Mouse (Mus musculus): Measurements from ENCODE around the gene Mef2b.
A peak's percentile ranks its signal among the peaks of the same experiment; 100 is the strongest.

Gene Mef2b

GRCm38 (mm10) chr8:70134086-70134485 lies 5.4 kb upstream of the Mef2b start:
- no peak for DNase-seq (ENCODE audit: low spot score in 2 of 2)

GRCm38 (mm10) chr8:70134931-70135330 lies 4.6 kb upstream of the Mef2b start:
- no peak for DNase-seq (ENCODE audit: low spot score in 2 of 2)

- DNase-seq (ENCODE audit: low spot score in 2 of 2) = no peak
Measured at GRCm38 (mm10) chr8:70136591-70136990, 2.9 kb upstream of the Mef2b start.

DNA sequence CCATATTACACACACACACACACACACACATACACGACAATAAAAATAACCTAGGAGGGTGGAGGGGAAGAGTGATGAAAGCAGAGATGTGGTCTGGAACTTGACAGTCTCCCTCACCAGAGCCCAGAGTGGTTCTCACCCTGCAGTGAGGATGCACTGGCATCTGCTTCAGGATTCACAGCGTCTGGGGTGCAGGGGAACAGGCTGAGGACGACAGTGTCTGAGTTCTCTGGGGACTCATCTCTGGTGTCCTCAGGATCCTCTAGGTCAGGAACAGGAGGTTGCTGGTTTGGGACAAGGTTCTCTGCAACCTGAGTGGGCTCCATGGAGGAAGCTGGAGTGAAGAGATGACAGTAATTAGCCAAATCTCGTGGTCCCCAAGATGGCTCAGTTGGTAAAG lies 1.6 kb upstream of the Mef2b start:
- DNase-seq (ENCODE audit: low spot score in 2 of 2) = no peak

DNA sequence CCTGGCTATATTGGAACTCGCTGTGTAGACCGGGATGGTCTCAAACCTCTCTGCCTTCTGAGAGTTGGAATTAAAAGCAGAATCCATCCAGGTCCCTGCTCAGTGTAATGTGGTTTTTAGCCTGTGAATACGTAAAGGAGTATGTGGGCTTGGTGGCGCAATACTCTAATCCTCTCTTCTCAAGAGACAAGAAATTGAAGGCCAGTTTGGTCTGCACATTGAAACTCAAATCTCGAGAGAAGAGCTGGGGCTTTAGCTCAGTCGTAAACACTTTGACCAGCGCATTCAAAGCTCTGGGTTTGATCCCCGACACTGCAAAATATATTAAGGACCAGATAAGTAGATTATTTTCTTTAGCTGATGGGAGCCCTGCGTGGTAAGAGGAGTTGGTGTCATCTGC lies 470 bp downstream of the Mef2b start:
- DNase-seq (ENCODE audit: low spot score in 2 of 2) = no peak

DNA sequence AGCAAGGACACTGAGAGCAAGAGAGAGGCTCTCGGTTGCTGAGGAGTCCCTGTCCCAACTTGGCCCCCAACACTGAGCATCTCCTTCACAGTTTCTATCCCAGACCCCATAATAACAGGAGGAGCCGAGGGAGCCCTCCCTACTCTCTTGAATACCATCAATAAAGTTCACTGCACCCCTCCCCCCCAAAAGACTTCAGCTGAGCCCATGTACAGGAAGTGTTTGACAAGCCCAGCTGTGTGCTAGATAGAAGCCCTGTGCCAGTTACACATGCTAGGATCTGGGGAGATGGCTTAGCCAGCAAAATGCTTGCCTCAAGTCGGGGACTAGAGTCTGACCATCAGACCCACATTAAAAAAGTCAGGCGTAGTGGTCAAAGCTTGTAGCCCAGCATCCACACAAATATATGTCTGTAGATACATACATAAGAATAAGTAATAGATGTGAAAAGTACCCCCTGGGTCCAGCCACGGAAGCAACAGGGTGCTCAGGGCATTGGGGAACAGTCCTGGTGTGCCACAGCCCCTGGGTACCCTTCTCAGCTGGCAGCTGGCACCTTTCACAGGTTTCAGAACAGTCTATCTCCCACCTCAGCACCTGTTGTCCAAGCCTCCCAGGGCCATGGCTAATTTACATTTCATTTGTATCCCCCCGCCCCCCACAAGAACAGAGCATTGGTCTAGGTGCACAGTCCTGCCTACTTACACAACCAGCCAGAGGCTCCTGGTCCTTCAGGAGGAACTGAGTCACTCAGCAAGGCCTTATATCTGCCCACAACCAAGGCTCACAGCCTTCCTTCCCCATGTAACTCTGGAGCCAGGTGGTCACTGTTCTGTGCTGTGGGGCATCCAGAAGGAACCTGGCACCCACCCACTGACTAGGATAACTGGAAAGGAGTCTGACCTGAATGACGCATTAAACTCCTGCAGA lies 8.4 kb downstream of the Mef2b start:
- peak; percentile 67 for DNase-seq (ENCODE audit: low spot score in 2 of 2)

DNA sequence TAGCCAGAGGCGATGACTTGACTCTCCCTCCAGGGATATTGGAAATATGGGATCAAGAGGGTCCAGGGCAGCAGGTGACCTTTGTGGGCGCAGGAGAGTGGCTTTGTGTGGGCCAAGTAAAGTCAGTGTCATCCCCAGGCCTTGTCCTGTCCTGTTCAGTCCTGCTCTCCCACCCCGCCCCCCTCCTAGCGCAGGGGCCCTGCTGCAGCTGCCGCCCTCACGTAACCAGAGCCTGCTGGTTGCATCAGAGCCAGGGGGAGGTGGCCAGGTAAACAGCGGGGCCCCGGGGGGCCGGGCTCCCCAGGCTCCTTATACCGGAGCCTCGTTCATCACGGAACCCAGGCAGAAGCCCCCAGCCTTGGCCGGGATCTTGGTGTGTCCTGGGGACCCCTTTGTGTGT lies 10.6 kb downstream of the Mef2b start:
- no peak for DNase-seq (ENCODE audit: low spot score in 2 of 2)

- peak; percentile 78 to 80 for DNase-seq (ENCODE audit: low spot score in 2 of 2)
Measured at GRCm38 (mm10) chr8:70152537-70153257, 13.2 kb downstream of the Mef2b start.

DNA sequence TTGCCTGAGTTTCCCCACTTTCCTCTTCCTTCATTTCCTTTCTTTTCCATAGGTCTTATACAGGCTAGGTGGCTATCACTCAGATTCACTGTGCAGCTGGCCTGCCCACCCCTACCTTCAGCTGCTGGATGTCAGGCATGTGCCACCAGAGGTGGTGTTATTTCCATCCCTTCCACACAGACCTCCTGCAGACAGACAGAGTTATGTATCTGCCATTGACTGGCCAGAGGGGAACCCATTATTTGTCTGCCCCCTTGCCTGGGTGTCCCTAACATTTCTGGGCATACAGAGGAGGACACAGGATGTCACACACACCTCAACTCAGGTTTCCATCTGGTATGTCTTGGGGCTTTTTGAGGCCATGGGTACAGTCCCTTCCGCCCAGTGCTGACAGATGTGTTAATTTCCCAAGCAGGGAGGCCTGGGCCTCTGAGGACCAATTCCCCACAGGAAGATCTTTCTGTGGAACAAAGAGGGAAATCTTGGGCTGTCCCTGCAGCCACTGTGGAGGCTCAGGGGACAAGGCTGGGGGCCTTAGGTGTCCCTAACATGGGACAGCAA lies 17.8 kb downstream of the Mef2b start:
- no peak for DNase-seq (ENCODE audit: low spot score in 2 of 2)

- peak; percentile 77 to 85 for DNase-seq (ENCODE audit: low spot score in 2 of 2)
Measured at GRCm38 (mm10) chr8:70158069-70158853, 18.8 kb downstream of the Mef2b start.

GRCm38 (mm10) chr8:70159211-70159610 lies 19.7 kb downstream of the Mef2b start:
- no peak for DNase-seq (ENCODE audit: low spot score in 2 of 2)

DNA sequence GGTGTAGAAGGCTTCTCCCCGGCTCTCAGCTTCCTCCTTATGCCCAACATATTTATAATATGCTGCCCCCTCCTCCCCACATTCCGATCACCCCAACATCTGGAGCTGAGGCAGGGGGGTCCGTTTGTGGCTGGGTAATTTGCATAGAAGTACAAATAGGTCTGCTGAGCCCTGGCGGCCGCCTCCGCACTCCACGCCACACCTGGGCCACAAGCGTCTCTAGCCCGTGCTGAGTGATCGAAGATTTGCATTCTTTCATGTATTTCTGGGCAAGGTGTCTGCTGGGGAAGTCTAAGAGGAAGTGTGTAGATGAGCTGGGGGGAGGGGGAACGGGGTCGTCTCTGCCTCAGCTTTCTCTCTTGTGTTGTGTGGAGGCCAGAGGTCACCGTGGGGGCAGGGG lies 20.5 kb downstream of the Mef2b start:
- peak; percentile 35 to 43 for DNase-seq (ENCODE audit: low spot score in 2 of 2)

DNA sequence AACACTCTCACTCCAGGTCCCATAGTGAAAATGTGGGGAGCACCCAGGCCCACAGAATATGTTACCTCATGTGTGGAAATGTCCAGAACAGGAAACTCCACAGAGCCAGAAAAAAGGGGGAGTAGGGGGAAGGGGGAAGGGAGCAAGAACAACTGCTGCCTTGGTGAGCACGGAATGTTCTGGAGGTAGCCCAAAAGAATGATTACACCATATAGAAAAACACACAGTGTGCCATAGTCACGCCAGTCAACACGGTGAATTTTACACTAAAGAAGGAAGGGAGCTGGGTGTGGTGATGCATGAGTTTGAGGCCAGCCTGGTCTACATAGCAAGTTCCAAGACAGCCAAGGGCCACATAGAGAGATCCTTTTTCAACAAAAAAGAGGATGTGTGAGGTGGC lies 23.8 kb downstream of the Mef2b start:
- no peak for DNase-seq (ENCODE audit: low spot score in 2 of 2)

DNA sequence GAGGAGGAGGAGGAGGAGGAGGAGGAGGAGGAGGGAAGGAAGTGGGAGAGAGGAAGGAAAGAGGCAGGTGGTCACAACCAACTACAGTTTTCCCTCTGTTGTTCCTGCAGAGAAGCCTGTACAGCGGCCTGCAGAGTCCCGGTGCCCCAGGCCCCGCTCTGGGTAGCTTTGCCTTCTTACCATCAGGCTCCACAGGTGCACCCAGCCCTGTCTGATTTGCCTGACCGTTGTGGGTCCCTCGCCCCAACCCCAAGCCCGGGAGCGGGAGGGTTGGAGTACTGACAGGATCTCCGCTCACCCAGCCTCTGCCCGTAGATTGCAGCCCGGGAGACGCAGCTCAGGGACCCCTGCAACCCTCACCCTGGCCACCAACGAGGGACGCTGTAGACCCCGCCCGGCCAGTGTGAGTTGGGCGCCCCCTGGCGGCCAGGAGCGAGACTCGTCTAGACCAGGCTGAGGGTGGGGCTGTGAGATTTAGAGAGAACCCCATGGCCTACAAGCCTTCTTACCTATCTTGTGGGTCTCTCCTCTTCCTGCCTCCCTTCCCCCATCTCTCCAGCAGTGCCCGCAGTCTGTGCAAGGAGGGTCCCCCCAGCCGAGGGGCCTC lies 27.1 kb downstream of the Mef2b start:
- DNase-seq (ENCODE audit: low spot score in 2 of 2) = peak; percentile 76 to 90

- DNase-seq (ENCODE audit: low spot score in 2 of 2) = no peak
Measured at GRCm38 (mm10) chr8:70170116-70170515, 30.6 kb downstream of the Mef2b start.

DNA sequence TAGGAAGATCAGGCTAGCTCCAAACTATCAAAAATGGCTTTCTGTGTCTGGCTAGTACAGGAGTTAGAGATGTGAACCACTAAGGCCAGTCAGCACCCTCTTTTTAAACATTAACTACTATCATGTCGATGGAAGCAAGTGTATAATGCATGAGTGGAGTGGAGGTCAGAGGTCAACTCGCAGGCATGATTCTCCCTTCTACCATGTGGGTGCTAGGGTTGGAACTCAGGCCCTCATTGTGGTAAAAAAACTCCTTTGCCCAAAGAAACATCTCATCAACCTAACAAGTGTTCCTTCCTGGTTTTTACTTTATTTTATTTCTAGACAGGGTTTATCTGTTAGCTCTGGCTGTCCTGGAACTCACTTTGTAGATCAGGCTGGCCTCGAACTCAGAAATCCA lies 31.2 kb downstream of the Mef2b start:
- DNase-seq (ENCODE audit: low spot score in 2 of 2) = no peak

- DNase-seq (ENCODE audit: low spot score in 2 of 2) = no peak
Measured at GRCm38 (mm10) chr8:70171240-70171639, 31.7 kb downstream of the Mef2b start.

DNA sequence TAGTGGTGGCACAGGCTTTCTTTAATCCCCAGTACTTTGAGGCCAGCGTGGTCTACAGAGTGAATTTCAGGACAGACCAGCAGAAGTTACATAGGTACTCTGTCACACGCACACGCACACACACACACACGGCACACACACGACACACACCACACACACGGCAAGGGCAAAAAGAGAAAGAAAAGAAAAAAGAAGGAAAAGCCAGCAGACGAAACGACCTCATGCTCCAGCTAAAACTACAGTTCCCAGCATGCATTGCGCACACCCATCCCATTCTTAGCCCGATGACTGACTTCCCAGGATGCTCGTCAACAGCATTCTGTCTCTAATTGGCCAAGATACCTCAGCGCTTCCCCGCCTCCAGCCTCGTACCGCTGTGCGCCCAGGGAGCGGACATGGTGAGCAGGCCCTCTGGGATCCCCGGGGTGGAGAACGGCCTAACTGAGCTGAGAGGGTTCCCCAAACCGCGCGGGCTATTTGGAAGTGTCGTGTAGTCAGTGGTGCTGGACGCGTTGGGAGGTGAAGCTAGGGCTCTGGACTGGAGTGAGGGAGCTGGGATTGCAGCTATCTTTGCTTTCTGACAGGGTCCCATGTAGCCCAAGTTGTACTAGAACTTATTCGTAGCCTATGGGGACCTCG lies 32.7 kb downstream of the Mef2b start, which contains the start of gene Tmem161a:
TSS of gene Tmem161a (plus strand) at position 314 of the 639 bp plus-strand sequence.
- peak; percentile 87 to 88 for DNase-seq (ENCODE audit: low spot score in 2 of 2)

- DNase-seq (ENCODE audit: low spot score in 2 of 2) = no peak
Measured at GRCm38 (mm10) chr8:70173320-70173719, 33.8 kb downstream of the Mef2b start.

- no peak for DNase-seq (ENCODE audit: low spot score in 2 of 2)
Measured at GRCm38 (mm10) chr8:70174079-70174478, 34.6 kb downstream of the Mef2b start.

GRCm38 (mm10) chr8:70178231-70178630 lies 38.7 kb downstream of the Mef2b start:
- no peak for DNase-seq (ENCODE audit: low spot score in 2 of 2)

Measured in thymus, postnatal 10 days (tissue).